Mouse (Mus musculus) natural killer cell, adult 2 months (primary cell): ENCODE measurements around the gene Lgals3bp.

ENCODE experiments used
- DNase-seq, 2 experiments: peaks; one replicate each; pipeline ENCODE4 v3.0.0; 2022; ENCODE audit warnings: low spot score in 2 of 2

Lgals3bp gene

GRCm38 (mm10) chr11:118401760-118402280, at the start of gene Lgals3bp:
Gene Lgals3bp, minus strand, starts transcription at chr11:118402092.
- DNase-seq = peak; percentile 46 to 53

DNA sequence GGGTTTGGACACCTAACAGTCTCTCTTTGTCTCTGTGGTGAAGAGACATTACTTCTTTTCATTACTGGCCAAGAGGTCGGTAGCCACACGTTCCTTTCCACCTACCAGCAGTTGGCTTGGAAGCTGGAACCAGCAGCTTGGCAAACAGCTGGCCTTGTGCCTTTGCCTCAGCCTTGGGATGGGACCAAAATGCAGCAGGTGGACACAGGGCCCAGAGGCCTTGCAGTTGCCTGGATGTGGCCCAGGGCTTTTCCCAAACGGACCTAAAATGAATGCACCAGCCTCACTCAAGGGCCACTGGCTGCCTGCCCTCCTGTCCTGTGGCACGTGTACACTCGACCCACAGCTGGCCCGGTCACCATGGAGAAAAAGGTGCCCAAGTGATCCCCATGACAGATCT, 49.3 kb upstream of the Lgals3bp start:
- no peak for DNase-seq

DNA sequence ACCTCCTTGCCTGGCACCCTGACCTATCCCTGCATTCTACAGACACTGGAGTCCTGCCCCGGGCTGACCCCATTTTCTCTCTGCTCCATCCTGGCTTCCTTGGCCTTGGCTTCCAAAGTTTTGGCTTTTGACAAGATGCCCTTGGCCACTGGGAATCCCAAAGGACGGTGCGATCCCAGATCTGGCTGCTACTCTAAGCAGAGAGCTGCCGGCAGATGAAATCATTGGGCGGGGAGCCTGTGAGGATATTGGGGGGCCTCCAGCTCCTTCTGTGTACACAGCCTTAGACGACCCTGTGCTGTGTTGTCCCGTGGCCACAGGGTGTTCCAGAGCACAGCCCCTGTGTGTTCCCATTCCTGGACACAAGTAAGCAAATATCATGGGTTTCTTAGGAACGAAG, 46.5 kb upstream of the Lgals3bp start:
- DNase-seq = no peak

- no peak for DNase-seq
Measured at GRCm38 (mm10) chr11:118447346-118447745, 45.5 kb upstream of the Lgals3bp start.

DNA sequence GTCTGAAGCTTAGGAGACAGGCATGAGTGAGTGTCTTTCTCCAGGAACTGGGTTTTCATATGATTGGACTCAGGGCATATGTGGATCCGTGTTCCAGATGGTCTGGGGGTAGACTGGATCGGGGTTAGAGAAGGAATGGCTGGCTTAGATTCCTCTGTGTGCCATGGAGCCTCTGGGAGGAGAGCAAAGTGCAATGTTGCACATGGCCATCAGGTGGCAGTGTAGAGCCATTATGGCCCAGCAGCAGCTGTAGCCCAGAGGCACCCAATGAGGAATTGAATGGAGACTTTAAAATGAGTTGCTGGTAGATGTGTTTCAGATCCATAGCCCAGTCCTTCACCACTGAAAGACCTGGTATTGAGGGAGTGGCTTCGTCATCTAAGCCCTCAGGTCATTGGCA, 44.0 kb upstream of the Lgals3bp start:
- DNase-seq = peak; percentile 58 to 61

- DNase-seq = peak; percentile 60 to 67
Measured at GRCm38 (mm10) chr11:118443201-118443970, 41.5 kb upstream of the Lgals3bp start.

GRCm38 (mm10) chr11:118442691-118443090, 40.8 kb upstream of the Lgals3bp start:
- no peak for DNase-seq

- no peak for DNase-seq
Measured at GRCm38 (mm10) chr11:118438665-118439414, 36.9 kb upstream of the Lgals3bp start.

DNA sequence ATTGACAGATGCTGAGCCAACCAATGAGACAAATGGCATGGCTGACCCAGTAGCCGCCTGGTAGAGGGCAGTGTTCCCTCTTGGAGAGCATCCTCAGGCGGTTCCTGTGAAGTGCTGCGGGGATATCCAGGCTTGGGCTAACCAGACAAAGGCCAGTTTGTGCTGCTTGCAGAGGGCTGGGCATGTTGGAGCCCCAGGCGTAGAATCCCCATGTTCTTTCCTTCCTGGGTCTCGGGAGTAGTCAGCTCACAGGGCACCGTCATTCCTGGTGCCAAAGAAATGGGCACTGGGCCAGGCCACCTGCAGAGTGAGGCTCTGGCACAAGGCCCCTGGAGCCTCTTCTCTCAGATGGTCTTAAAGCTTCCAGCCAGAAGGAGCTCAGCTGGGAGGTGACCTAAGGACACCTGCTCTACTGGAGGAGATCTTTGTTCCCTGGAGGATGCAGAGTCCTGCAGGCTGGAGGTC, 34.6 kb upstream of the Lgals3bp start:
- no peak for DNase-seq

- no peak for DNase-seq
Measured at GRCm38 (mm10) chr11:118434093-118434492, 32.2 kb upstream of the Lgals3bp start.

- DNase-seq = no peak
Measured at GRCm38 (mm10) chr11:118433398-118433868, 31.5 kb upstream of the Lgals3bp start.

GRCm38 (mm10) chr11:118431100-118431948, 29.4 kb upstream of the Lgals3bp start:
- DNase-seq = no peak

GRCm38 (mm10) chr11:118430291-118430885, 28.5 kb upstream of the Lgals3bp start:
- DNase-seq = no peak

GRCm38 (mm10) chr11:118428944-118429709, 27.2 kb upstream of the Lgals3bp start:
- no peak for DNase-seq

DNA sequence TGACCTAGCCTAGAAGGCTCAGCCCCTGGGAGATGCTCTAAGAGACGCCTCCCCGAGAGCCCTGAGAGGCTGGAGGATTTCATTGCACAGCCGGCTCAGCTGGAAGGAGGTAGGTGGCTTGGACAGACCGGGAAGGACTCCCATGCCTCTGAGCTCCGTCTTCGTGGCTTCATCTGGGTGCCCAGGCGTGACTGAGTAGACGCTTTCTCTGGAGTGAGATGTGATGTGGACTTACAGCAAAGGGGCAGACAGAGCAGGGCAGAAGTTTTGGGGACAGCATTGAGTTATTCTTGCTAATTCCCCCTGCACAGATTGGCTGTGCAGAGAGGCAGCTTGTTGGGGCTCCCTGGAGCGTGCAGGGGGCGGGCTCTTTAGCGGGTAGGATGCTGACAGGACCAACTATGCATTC, 26.6 kb upstream of the Lgals3bp start:
- no peak for DNase-seq

DNA sequence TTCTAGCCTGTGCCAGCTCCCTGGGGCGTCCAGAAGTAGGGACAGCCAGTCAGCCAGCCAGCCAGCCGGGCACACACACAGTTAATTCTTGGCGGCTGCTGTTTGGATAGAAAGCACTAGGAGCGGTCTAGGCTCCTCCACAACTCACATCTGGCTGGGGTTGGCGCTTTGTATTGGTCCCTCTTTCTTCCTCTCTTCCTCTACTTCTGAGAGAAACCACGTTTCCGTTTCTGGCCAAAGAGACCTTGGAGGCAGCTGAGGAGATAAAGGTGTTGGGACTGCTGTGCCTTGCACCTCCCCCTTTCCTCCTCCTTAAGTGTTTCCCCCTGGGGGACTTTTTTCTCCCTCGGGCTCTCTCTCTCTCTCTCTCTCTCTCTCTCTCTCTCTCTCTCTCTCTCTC, 26.1 kb upstream of the Lgals3bp start, which contains the start of gene C1qtnf1:
TSS of gene C1qtnf1 (plus strand) at position 218 of the 400 bp plus-strand sequence.
- DNase-seq = no peak

GRCm38 (mm10) chr11:118427266-118427779, 25.4 kb upstream of the Lgals3bp start:
- DNase-seq = no peak

- DNase-seq = no peak
Measured at GRCm38 (mm10) chr11:118426765-118427164, 24.9 kb upstream of the Lgals3bp start.

- no peak for DNase-seq
Measured at GRCm38 (mm10) chr11:118424621-118425335, 22.9 kb upstream of the Lgals3bp start.
